Mouse (Mus musculus): ENCODE data around the gene Fam173a.

The Fam173a gene

DNA sequence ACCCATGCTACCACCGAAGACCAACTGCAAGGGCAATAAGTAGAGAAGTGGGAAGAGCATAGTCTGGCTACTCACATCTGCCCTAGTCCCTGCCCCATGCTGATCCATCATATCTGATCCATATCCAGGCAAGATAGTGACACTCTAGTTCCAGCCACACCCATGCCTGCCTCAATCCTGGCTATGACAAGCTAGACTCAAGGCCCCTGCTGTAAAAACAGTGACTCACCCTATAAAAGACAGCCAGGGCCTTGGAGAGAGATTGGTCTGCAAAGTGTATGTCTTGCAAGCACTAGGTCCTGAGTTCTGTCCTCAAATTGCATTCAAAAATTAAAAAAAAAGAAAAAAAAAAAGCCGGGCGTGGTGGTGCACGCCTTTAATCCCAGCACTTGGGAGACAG, 13.8 kb upstream of the Fam173a start:
- in situ Hi-C loops (cut with MboI; ENCODE audit: unreplicated experiment in 2 of 2) = no loop called here

DNA sequence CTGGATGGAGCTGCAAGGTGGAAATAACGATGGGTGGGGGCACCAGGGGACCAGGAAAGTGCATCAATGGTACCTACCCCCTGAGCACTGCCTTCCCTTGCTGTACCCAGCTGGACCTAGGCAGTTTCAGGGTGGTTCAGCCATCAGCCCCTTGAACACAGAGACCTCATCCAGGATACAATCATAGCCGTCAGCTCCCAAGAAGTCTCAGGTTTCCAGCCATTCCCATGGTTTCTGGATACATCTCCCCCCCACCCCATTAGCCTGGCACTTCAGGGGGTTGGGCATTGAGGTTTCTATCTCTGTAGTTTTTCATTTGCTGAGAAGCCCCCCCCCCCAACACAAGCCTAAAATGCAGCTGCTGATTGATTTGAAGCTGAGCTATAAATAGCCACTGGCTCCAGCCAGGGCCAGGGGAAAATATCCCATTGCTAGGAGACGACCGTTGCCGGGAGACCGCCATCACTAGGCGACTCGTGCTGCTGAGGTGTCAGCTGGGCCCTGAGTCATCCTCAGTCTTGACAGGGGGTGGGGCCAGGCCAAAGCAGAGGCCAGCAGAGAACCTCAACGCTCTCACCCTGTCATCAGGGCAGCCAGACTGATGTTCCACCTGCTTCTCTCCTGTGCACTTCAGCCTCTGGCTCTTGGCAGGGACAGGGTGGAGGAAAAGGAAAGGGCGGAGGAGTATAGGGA, 10.3 kb upstream of the Fam173a start:
- in situ Hi-C loops (cut with MboI; ENCODE audit: unreplicated experiment in 2 of 2) = loop anchor here (5.0 kb wide), 2 partner anchors 36 to 71 kb away; no protein-coding TSS in a partner anchor

DNA sequence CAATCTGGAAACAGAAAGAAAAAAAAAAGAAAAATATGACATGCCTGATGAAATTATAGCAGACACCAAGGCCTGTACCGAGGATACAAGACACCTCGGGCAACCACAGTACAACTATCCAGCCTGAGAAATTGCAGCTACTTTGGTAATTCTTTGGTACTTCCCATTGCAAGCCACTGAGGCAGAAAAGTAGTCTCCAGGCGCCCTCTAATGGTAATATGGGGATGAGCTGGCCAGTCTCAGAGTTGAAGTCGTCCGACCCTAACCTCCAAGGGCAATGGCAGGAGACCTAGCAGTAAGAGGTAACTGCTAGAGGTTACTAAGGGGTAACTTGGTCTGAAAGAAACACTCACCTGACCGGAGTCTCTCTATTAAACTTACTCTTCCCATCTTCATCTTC, 8.3 kb upstream of the Fam173a start:
- in situ Hi-C loops (cut with MboI; ENCODE audit: unreplicated experiment in 2 of 2) = loop anchor here (5.0 kb wide), 2 partner anchors 34 to 69 kb away; no protein-coding TSS in a partner anchor

DNA sequence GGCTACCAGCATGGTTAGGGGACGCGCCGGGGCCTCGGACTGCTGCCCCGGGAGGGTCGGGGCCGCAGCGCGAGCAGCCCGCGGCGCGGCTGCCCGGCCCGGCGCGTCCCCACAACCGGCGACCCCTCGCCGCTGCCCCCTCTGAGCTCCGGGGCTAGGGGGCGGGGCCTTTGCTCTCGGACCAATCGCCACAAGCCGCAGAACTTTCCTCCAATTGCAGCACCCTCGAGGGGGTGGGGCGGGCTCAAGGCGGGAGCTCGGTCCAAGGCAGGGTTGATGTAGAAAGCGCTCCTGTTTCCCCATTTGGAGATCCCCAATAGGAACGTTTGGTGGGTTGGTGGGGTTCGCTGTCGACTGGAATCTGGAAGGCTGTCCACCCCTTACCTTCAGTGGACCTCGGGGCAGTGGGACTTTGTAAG, 4.3 kb upstream of the Fam173a start, which contains the start of gene Metrn:
Metrn (minus strand) TSS at position 186 of the 419 bp plus-strand sequence.
- in situ Hi-C loops (cut with MboI; ENCODE audit: unreplicated experiment in 2 of 2) = no loop called here

- in situ Hi-C loops (cut with MboI; ENCODE audit: unreplicated experiment in 2 of 2) = no loop called here
These were observed 3.6 kb upstream of the Fam173a start for GRCm38 (mm10) chr17:25796211-25796771.

GRCm38 (mm10) chr17:25795609-25796092, 3.0 kb upstream of the Fam173a start, which contains the start of gene AC134908.4:
AC134908.4 (minus strand) TSS chr17:25795659.
- in situ Hi-C loops (cut with MboI; ENCODE audit: unreplicated experiment in 2 of 2) = no loop called here

DNA sequence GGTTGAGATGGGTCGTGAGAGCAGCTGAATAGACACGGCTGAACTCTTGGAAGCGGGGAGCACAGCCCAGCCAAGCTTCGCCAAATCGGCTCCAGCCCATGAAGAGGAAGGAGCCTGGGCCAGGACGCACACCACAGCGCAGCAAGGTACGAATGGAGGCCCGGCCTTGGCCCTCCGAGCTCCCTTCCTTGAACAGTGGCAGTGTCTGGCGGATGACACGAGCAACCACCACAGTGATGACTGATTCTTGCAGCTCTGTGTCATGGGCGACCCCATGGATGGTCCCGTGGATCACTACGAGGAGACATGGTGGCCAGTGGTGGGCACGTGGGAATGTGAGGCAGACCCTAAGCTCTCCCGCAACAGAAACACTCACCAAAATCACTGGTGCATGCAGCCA, 2.3 kb upstream of the Fam173a start:
- in situ Hi-C loops (cut with MboI; ENCODE audit: unreplicated experiment in 2 of 2) = no loop called here

- in situ Hi-C loops (cut with MboI; ENCODE audit: unreplicated experiment in 2 of 2) = no loop called here
These were observed 1.5 kb upstream of the Fam173a start for GRCm38 (mm10) chr17:25794197-25794596.

DNA sequence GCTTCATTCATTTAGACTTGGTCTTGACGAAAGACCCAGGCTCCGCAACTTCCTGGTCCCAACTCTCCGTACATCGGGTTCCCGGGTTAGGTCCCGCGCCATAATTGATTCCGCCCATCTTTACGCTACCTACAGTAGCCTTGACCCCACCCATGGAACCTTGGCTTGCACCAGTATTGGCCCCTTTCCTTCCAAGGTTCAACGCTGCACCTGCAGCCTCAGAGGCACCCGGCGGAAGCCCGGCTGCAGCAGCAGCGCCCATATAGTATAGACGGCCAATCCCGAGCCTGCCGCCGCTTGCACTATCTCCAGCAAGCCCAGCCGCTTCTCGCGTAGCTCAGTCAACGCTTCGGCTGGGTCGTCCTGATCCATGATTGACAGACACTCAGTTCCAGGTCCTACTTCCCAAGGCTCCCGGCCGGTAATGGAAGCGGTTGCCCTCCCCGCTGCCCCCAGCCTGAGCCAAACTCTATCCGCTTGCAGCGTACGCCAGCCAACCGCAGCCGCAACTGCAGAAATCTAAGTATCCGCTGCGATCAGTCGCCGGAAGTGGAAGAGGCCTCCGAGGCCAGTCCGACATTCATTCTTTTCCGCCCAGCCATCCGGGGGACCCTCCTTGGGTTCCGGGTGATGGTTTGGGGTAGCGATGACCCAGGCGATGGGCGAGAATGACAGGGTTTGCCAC, 716 bp downstream of the Fam173a start:
- in situ Hi-C loops (cut with MboI; ENCODE audit: unreplicated experiment in 2 of 2) = no loop called here

DNA sequence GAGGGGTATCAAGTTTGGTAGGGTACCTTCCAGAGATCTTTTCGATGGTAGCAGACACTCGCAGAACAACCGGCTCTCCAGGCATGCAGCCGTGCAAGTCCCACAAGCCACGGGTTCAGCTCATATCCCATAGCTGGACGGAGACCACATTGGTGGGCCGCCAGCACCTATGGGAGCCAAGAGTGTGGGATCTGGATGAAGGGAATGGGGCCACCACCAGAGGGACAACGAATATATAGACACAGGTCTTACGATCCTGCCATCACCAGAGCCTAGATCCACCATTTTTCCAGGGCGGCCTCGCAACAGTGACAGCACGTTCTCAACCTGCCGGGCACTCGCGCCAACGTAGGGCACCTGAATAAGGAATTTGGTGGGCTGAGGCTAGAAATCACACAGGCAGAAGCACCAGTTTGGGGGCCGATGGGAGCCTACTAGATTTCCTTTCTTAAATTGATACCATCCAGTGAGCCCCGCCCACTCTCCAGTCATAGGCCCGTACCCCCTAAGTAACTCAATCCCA, 1.3 kb downstream of the Fam173a start:
- in situ Hi-C loops (cut with MboI; ENCODE audit: unreplicated experiment in 2 of 2) = no loop called here

- in situ Hi-C loops (cut with MboI; ENCODE audit: unreplicated experiment in 2 of 2) = no loop called here
These were observed 5.8 kb downstream of the Fam173a start for GRCm38 (mm10) chr17:25786781-25787504.

- in situ Hi-C loops (cut with MboI; ENCODE audit: unreplicated experiment in 2 of 2) = no loop called here
These were observed 6.4 kb downstream of the Fam173a start, which contains the start of gene Ccdc78 for GRCm38 (mm10) chr17:25786280-25786679. Ccdc78 (plus strand) TSS chr17:25786580.

DNA sequence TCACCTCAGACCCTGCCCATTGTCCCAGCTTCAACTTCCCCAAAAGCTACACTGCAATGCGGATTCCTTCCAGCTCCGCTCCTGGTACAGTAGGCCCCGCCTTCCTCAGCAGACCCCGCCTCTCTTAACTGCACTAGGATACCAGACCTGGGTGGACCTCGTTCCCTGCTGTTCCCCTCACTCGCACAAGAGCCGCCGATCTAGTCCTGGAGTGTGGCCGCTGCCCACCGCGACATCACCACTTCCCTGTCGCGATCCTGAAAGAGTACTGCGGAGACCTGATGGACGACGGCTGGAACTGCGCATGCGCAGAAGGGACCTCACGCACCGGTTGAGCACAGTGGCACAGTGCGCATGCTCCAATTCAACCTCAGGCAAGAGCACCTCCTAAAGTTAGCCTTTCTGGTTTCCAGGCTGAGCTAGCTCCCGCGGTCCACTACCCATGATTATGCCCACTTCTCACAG, 7.4 kb downstream of the Fam173a start, which contains the start of gene Haghl:
Haghl (minus strand) TSS at position 393 of the 465 bp plus-strand sequence.
- in situ Hi-C loops (cut with MboI; ENCODE audit: unreplicated experiment in 2 of 2) = no loop called here

DNA sequence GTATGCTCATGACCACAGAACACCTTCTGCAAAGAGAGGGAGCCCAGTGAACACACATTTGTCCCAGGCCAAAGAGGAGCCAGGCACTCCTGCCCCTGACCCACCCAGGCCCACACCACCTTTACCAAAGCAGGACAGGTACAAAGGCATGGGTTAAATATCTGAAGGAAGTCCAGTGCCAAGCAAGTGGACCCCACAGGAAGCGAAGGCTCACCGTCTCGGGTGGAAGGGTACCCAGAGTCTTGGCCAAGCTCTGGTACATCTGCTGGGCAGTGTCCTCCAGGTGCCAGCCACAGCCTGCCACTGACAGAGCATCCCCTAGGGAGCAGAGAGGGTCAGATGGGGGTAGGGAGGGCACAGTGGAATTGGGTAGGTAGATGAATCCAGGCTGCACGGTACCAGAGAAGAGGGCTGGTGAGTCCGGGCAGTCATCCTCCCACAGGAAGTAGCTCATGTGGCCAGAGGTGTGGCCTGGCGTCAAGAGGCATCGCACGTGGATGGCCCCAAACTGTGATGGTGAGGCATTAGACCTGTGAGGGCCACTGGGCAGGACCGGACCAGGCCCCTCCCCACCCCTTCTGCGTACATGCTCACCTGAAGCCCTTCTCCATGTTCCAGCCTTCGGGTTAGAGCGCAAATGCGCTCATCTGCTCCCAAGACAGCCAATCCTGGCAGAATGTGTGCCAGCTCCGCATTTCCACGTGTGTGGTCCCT, 8.7 kb downstream of the Fam173a start:
- in situ Hi-C loops (cut with MboI; ENCODE audit: unreplicated experiment in 2 of 2) = no loop called here

DNA sequence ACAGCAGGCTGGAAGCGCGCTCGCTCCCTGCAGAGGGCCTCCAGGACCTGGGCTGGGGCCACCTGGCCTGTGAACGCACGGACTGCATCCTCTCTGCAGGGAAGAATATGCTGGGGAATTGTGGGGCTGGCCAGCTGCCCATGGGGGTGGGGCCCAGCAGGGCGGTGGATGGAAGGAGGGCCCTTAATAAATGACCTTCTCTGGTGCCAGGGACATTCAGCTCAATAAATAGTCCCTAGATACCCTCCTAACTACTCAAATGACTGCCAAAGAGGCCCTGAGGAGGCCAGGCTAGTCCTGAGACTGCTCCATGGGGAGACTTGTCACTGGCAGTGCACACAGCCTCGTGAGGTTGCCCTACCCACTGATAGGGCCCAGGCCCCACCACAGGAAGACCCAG, 9.6 kb downstream of the Fam173a start:
- in situ Hi-C loops (cut with MboI; ENCODE audit: unreplicated experiment in 2 of 2) = no loop called here

DNA sequence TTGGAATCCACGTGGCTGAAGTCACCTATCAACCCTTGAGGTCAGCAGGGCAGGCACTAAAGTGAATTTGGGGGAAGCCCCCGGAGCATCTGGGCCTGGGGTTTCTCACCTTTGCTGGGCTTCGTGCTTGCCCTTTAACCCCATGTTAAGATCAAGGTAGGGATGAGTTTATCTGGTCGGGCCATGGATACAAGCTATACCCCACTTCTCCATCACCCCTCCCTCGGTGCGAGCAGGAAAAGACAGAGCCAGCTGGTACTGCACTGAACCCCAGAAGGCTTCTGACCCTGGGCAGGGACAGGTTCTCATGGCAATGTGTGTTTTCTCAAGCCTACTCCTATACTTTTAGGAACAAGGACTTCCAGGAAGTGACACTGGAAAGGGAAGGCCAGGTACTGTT, 11.4 kb downstream of the Fam173a start:
- in situ Hi-C loops (cut with MboI; ENCODE audit: unreplicated experiment in 2 of 2) = no loop called here

DNA sequence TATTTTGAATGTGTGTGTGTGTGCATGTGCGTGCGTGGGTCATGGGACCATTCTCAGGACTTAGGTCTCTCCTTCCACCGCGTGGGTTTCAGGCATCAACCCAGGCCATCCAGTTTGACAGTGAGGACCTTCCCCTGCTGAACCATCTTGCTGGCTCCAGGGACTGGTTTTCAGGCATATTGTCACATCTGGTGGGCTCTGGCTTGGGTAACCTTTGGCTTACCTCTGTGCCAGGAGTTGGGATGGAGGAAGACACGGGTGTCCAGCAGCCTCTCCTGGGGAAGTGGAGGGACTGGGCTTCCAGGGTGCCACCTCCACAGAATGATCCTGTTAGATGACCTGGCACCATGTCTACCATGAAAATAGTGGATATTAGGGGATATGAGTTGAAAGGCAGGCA, 14.8 kb downstream of the Fam173a start:
- in situ Hi-C loops (cut with MboI; ENCODE audit: unreplicated experiment in 2 of 2) = no loop called here

DNA sequence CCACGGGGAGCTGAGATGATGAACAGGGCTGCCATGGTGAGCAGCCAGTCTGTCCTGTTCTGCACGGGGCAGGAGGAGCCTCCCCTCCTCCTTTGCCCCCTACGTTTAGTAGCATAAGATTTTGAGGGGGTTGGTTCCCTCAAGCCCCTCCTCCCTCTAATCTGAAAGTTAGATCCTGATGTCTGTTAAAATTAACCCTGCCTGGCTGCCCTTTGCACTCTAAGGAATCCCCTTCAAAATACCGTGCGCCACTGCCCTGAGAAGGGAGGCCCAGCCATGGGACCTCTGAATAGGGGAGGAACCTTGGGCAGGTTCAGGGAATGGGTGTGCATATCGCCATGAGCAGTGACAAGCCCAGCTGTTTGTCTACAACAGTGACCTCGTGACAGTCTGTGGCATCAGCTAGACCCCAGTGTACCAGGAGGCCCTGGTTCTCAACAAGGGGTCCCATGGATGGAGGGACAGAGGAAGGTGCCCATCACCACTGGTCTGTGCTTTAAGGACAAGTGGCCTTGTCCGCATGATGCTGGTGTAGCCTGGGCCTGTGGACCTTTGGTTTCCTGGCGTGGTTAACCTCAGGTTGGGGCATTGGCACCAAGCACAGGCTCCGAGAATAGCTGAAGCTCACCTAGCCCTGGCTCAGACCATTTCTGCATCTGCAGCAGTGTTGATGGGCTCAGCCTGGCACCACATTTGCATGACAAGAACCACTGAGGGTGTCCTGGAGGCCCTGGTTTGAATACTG, 17.2 kb downstream of the Fam173a start:
- in situ Hi-C loops (cut with MboI; ENCODE audit: unreplicated experiment in 2 of 2) = no loop called here
